Mouse (Mus musculus) mature B cell (primary cell): ENCODE data around the gene Azi2.

Experiments used
- in situ Hi-C: fragments of 300-500 bp; cut with MboI; formaldehyde crosslinking; loops from 2 replicates; pipeline ENCODE4 v1.14.3; 2019

Azi2 gene

DNA sequence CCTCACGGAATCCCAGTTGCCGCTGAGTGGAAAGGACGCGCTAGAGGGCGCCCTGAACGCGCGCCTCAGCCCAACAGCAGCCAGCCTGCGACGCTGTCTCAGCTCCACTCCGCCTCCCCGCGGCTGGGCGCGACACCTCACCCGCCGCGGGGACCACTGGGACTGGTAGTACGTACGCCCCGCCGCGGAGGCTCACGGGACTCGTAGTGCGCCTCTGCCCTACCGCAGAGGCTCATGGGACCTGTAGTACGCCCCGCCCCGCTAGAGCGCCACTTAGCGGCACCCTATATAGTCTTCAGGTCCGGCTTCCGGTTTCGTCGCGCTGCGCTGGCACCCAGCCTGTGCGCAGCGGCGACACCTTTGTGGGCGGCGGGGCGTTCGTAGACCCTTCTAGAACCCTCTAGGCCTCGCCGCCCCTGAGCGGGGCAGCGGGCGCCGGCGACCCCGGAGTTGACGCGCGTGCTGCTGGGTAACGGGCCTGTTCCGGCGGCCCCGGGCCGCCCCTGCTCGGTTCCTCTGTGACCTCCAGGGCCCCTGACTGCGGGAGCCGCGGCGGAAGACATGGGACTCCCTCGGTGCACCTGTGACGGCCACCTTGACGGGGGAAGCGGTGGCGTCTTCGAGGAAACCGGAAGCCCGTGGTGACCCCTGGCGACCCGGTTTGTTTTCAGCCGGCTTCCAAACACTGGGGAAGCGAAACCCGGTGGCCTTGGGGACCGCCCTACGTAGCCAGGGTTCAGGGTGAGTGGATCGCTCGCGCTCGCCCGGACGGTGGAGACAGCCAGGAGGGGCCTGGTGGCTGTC lies at the start of gene Azi2:
Azi2 (plus strand) TSS at position 282 of the 804 bp plus-strand sequence.
- in situ Hi-C loops, result loop anchor here (25.0 kb wide), 1 partner anchor 447 kb away; the partner anchor contains the start of gene Eomes

- in situ Hi-C loops, result no loop called here
Observed at GRCm38 (mm10) chr9:117996631-117997030, 43.7 kb upstream of the Azi2 start.

DNA sequence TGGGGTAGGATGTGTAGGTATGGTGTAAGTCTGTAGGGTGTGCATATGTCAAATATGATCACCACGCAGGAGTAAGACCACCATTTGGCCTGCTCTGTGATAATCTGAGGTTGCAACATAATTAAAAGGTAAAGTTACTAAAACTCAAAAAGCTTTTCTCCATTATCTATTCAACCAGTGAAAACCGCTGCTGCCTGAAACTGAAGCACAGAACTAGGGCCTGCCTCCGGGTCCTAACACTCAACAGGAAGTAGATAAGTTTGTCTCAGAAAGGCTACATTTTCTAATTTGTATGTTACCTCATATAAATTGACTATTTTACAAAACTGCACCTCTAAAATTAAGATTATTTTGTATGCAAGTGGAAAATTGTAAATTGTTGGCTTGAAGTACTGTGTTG lies 38.8 kb upstream of the Azi2 start:
- in situ Hi-C loops, result no loop called here

DNA sequence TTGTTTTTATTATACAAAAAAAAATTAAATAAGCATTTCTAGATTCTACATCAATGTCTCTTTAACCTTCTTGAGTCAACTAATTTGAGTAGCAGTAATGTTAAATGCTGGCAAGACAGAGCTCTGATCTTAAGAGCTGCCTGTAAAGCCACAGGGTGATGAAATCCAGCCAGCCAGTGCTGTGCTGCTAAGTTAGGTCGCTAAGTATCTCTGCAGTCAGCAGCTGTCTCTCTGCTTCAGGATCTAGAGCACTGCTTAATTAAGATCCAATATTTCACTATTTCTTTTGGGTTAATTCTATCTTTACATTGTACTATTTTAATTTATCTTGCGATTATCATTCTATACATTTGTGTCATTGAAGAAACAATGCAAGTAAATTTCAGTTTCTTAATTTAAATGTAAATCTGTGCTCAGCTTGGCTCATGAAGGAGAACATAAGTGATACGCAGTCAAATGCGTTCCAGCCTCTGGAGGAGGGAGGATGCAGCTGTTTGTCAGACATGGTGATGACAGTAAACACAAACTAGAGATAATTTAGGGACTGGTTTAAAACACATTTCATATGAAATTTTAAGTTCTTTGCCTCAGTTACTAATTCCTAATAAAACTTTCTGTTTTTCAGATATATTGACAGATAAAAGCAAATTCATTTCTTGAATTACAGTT lies 36.9 kb upstream of the Azi2 start:
- in situ Hi-C loops, result no loop called here

- in situ Hi-C loops, result no loop called here
Observed at GRCm38 (mm10) chr9:118003937-118004336, 36.4 kb upstream of the Azi2 start.

DNA sequence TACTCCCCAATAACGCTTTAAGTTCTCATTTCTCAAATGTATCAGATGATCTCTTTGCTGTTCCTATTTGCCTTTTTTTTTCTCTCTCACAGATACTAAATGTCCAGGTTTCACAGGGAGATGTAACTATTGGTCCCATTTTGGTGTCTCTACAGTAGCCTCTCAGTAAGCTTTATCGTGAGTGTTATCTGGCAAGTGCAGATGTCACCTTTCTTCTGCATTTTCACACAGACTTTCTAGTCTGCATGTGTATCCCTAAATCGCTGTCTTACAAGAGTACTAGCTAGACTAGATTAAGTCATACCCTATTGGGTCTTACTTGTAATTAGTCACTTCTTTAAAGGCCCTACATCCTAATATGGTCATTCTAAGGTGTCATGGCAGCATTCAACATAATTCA lies 27.4 kb upstream of the Azi2 start:
- in situ Hi-C loops, result no loop called here

DNA sequence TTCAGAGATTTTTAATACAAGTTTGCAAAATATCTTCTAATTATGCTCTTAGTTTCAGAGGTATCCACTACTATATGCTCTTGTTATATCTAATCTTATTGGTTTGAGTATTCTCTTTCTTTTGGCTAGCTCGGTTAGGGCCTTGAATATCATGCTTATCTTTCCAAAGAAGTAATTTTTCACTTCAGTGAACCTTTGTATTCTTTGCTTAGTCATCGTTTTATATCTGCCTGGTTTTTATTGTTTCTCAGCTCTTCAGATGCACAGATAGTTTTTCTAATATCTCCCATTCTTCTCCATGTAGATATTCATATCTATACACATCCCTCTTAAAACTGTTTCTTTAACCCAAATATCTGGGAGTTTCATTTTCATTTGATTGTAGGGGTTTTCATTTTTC lies 15.3 kb upstream of the Azi2 start:
- in situ Hi-C loops, result loop anchor here (25.0 kb wide), 1 partner anchor 462 kb away; the partner anchor contains the start of gene Eomes

- in situ Hi-C loops, result loop anchor here (25.0 kb wide), 1 partner anchor 458 kb away; the partner anchor contains the start of gene Eomes
Observed at GRCm38 (mm10) chr9:118029490-118029889, 10.8 kb upstream of the Azi2 start.

DNA sequence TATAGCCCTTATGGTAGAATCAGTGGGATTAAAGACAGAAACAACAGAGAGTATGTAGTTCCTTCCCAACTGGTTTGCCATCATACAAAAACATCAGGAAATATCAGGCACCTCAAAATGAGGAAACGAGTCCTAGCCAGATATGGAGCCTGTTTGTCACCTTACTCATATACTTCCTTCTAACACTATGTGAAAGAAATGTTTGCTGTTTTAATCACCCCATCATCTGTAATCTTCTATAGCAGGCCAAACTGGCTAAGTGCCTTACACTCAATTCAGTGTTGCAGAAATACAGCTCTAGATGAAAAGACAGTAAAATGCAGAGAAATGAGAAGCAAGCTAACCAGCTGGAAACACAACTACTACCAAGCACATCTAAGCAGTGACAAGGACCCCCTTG lies 10.0 kb upstream of the Azi2 start:
- in situ Hi-C loops, result loop anchor here (25.0 kb wide), 1 partner anchor 457 kb away; the partner anchor contains the start of gene Eomes

GRCm38 (mm10) chr9:118031694-118032093 lies 8.6 kb upstream of the Azi2 start:
- in situ Hi-C loops, result loop anchor here (25.0 kb wide), 1 partner anchor 456 kb away; the partner anchor contains the start of gene Eomes

DNA sequence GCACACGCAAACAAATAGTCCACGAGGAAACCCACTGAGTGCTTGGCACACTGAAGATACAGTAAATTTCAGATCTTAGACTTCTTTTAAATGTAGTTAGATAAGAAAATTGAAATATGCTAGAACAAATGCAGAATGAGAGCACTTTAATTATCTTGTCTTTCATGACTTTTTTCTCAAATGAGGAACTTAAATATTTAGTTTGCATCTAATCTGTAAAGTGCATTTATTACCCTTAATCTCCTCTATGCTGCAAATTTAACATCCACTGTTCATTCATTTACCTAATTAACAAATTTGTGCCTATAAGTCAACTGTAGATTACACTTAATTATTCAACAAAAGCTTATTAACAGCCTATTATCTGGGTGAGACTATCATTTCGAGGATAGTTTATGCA lies 5.3 kb upstream of the Azi2 start:
- in situ Hi-C loops, result loop anchor here (25.0 kb wide), 1 partner anchor 452 kb away; the partner anchor contains the start of gene Eomes

- in situ Hi-C loops, result loop anchor here (25.0 kb wide), 1 partner anchor 446 kb away; the partner anchor contains the start of gene Eomes
Observed at GRCm38 (mm10) chr9:118041022-118041400, 712 bp downstream of the Azi2 start.

GRCm38 (mm10) chr9:118041646-118042045 lies 1.3 kb downstream of the Azi2 start:
- in situ Hi-C loops, result loop anchor here (25.0 kb wide), 1 partner anchor 446 kb away; the partner anchor contains the start of gene Eomes

DNA sequence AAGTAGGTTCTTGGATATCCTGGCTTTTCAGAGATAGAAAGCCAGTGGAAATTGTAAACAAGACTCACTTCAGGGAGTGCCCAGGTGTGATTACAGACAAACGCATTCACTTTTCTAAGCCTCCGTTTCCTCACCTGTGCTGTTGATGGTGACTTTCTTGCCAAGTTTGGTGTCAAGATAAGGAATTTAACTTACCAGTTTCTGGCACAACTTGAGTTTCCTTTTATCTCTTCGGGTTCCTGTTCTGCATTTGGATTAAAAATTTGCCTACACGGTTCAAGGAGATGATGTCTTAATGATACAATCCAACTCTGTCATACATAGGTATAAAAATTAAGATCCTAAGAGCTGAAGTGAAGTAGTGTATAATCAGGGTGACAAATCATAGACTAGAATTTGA lies 2.4 kb downstream of the Azi2 start:
- in situ Hi-C loops, result loop anchor here (25.0 kb wide), 1 partner anchor 445 kb away; the partner anchor contains the start of gene Eomes

DNA sequence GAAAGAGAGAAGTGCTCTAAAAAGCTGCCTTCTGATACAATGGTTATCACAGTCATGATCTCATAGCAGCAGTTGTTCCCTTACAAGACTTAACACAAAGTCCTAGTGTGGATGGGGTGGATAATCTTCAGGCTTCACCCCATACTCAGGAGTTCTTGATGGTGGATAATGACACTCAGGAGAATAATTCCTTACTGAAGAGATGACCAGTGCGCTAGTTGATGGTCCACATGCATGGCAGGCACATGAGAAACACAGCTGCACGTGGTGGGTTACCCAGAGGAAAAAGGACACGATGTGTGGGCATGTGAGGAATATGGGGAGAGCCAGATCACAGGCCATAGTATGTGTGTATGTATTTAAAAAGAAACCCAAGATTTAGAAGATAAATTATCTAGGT lies 3.3 kb downstream of the Azi2 start:
- in situ Hi-C loops, result loop anchor here (25.0 kb wide), 1 partner anchor 444 kb away; the partner anchor contains the start of gene Eomes

DNA sequence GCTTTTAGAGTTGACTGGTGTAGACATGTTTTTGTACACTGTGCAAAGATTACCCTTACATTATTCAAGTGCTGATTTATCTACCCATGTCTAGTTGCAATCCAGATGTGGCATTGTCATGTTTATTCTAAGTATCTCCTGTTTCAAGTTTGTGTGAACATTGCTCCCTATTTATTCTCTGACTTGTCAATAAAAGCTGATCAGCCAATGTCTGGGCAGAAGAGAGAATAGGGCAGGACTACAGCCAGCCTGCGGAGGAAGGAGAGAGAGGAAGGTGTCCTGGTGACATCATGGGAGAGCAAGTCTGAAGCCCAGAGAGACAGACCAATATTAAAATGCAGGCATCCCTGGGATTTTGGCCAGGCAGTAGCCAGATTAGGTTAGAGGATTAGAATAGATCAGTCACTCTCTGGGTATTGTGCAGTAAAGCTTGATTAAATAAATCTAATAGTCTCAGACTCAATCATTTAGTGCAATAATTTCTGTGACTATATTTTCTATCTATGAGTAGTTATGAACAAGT lies 4.8 kb downstream of the Azi2 start:
- in situ Hi-C loops, result loop anchor here (25.0 kb wide), 1 partner anchor 442 kb away; the partner anchor contains the start of gene Eomes

- in situ Hi-C loops, result no loop called here
Observed at GRCm38 (mm10) chr9:118053286-118053685, 13.0 kb downstream of the Azi2 start.

GRCm38 (mm10) chr9:118059101-118059500 lies 18.8 kb downstream of the Azi2 start:
- in situ Hi-C loops, result no loop called here

DNA sequence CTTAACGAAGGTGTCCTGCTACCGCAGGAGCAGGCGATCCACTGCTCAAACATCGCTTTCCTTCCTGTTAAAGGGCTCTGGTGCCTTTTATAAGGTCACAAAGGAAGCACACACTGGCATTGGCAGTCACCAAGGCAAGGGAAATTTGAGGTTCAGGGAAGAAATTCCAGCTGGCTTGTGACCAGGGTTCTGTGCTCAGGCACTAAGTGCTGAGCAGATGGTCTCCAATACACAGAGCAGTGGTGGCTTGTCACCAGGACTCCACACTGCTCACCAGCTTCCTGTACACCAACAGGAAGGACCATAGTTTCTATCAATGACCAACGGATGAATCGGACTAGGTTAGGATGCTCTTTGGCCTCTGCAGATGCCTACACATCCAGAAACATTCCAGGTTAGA lies 30.1 kb downstream of the Azi2 start:
- in situ Hi-C loops, result no loop called here

DNA sequence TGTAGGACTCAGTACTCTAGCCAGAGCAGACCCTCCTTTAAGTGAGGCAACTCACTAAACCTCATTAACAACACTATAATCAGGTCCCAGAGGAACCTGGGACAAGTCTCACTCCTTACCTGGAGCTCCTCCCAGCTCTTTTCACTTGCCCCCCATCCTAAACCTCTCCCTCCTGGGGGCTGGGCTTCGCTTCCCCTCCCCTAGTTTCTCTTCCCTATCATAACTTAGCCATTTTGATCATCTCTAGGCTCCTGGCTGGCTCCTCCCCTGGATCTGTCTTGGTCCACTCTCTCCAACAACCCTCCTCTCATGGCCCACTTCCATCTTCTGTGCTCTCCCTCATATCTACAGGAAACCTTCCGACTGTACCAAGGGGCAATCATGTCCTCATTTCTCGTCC lies 31.0 kb downstream of the Azi2 start:
- in situ Hi-C loops, result no loop called here

DNA sequence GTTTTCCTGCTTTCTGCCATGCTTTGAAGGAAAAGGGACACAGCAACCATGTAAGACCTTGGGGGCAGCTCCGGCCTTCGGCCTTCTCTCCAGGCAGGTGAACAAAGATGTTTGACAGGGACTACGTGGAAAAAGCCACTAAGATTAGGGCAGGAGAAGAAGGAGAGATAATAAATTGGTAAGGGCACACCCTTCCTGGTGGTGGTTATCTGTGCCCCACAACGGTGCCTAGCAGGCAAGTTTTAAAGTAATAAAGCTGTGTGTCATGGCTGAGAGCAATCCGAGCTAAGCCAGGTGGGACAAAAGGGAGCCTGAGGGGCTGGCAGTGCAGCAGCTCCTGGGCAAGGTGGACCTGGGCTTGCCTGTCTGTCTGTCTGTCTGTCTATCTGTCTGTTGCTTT lies 31.8 kb downstream of the Azi2 start:
- in situ Hi-C loops, result no loop called here

DNA sequence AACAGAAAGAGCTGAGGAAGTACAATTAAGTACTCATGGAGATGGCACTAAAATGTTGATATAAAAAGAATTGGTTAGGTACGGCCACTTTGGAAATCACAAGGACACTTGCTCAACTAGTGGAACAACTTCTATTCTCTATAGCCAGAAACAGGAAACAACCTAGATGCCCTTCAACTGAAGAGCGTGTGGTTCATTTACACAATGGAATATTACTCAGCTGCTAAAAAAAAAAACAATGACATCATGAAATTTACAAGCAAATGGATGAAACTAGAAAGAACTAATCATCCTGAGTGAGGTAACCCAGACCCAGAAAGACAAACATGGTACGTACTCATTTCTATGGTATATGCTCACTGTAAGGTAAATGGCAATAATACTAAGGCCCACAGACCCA lies 33.1 kb downstream of the Azi2 start:
- in situ Hi-C loops, result no loop called here
